18 mouse cellular contexts compared by ENCODE assay signal in the genomic region with DNA sequence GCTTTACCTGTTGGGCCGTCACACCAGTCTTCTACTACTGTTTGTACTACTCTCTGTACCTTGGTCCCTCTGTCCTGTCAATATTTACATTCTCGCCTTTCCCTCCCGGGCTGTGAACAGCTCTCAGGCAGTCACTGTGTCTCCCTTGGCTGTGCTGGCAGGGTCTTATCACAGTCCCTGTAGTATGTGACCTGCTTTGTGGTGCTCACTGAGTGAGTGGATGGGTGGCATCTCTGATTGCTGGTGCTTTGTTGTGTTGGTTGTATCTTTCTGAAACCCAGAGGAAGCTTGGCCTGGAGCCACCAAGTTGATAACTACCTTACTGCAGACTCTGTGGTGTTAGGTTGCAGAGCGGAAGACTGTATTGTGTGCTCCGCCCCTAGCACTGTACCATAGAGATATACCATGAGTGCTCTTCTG. TPM values are rescaled to one million over a fixed set of nuclear protein-coding genes. Genes with fewer than 3 reads are reported as not detected.
A peak's percentile ranks its signal among the peaks of the same experiment; 100 is the strongest.
DNase-seq lines count a peak whose midpoint lies in the region; ATAC-seq lines count a peak whose summit lies in the region.
"Had no signal": no experiment of that assay in that cellular context is flagged by ENCODE, and none has a peak within 500 bp of the region (broad histone marks: within the 10 kb centered on the region; RNA-seq: fewer than 3 reads in every experiment).

No protein-coding gene starts in this region.

- peak; percentile 67 for ATAC-seq in heart, embryonic 11.5 days (replicated peaks; ENCODE audit: insufficient number of reproducible peaks, low FRiP score, low TSS enrichment)
- ATAC-seq in intestine, embryonic 14.5 days (replicated peaks; ENCODE audit: low FRiP score, low TSS enrichment, low read depth) = peak; percentile 90
- peak; percentile 85 for ATAC-seq in liver, embryonic 15.5 days (ENCODE audit: insufficient read depth)
- no peak for ATAC-seq in granulocyte monocyte progenitor cell, adult 5-6 weeks (replicated peaks; ENCODE audit: poor library complexity, severe bottlenecking)
- ATAC-seq: activated CD4-positive, CD25-positive, alpha-beta regulatory T cell, adult 4 months had no signal

- WGBS in heart, embryonic 11.5 days (ENCODE audit: insufficient replicate concordance) = 28% methylated on average over 5 of the region's 5 CpGs
- 52% methylated on average over 5 of the region's 5 CpGs for WGBS in intestine, embryonic 14.5 days
- WGBS in liver, embryonic 15.5 days (ENCODE audit: insufficient replicate concordance) = 38% methylated on average over 5 of the region's 5 CpGs

- no peak overlapping the region for H3K4me3 ChIP-seq in heart, embryonic 11.5 days (ENCODE audit: low read depth, low read length)
- no peak overlapping the region for H3K4me3 ChIP-seq in intestine, embryonic 14.5 days (ENCODE audit: low read depth, low read length)
- no peak overlapping the region for H3K4me3 ChIP-seq in liver, embryonic 15.5 days (replicated peaks)
- H3K4me3 ChIP-seq: left cerebral cortex, adult 2 months had no signal

- DNase-seq in heart, adult 8-10 months (ENCODE audit: low spot score) = no peak
- DNase-seq in 416B (ENCODE audit: low read depth) = peak; percentile 74
- peak; percentile 55 for DNase-seq in intestine, embryonic 14.5 days (ENCODE audit: low spot score)
- DNase-seq in spleen, postnatal 14 days (ENCODE audit: low spot score in 2 of 2) = no peak
- no peak for DNase-seq in embryo, embryonic 9.5 days (ENCODE audit: extremely low spot score)
- DNase-seq: B cell, adult 2 months; cerebellum, adult 18-20 months; kidney, adult 18-20 months; midbrain, embryonic 14.5 days; retina, postnatal 1 day; spleen, adult 18-20 months; thymus, adult 2 months had no signal

- no peak overlapping the region for H3K27ac ChIP-seq in heart, embryonic 11.5 days (ENCODE audit: low read depth, low read length)
- no peak overlapping the region for H3K27ac ChIP-seq in intestine, embryonic 14.5 days (ENCODE audit: low read depth)
- H3K27ac ChIP-seq in liver, embryonic 15.5 days (replicated peaks) = no peak overlapping the region
- H3K27ac ChIP-seq: left cerebral cortex, adult 2 months had no signal

- H3K4me2 ChIP-seq in heart, embryonic 11.5 days = no peak overlapping the region
- no peak overlapping the region for H3K4me2 ChIP-seq in intestine, embryonic 14.5 days (ENCODE audit: low read length)
- H3K4me2 ChIP-seq in liver, embryonic 15.5 days = peak overlapping the region; percentile 18; the same call in 1 of the 2 replicates

- H3K27me3 ChIP-seq in heart, embryonic 11.5 days (ENCODE audit: control insufficient read depth, insufficient read depth, low read length) = no peaks in the 10 kb centered on the region
- no peaks in the 10 kb centered on the region for H3K27me3 ChIP-seq in intestine, embryonic 14.5 days (replicated peaks; ENCODE audit: control insufficient read depth, insufficient read depth, low read length)
- no peaks in the 10 kb centered on the region for H3K27me3 ChIP-seq in liver, embryonic 15.5 days

- no peaks in the 10 kb centered on the region for H3K4me1 ChIP-seq in heart, embryonic 11.5 days (ENCODE audit: control insufficient read depth, insufficient read depth, low read length)
- no peaks in the 10 kb centered on the region for H3K4me1 ChIP-seq in intestine, embryonic 14.5 days (replicated peaks; ENCODE audit: control insufficient read depth, insufficient read depth, low read length)
- no peaks in the 10 kb centered on the region; the same call in 1 of the 2 replicates for H3K4me1 ChIP-seq in liver, embryonic 15.5 days (replicated peaks)

- H3K9me3 ChIP-seq in heart, embryonic 11.5 days (replicated peaks; ENCODE audit: control insufficient read depth, low read length) = no peaks in the 10 kb centered on the region
- no peaks in the 10 kb centered on the region for H3K9me3 ChIP-seq in intestine, embryonic 14.5 days (ENCODE audit: control insufficient read depth, low read length)
- H3K9me3 ChIP-seq in liver, embryonic 15.5 days (replicated peaks) = no peaks in the 10 kb centered on the region
- H3K9me3 ChIP-seq: G1E had no signal

- H3K36me3 ChIP-seq in heart, embryonic 11.5 days (ENCODE audit: control insufficient read depth, insufficient read depth, low read length) = no peaks in the 10 kb centered on the region
- no peaks in the 10 kb centered on the region for H3K36me3 ChIP-seq in intestine, embryonic 14.5 days (ENCODE audit: control insufficient read depth, insufficient read depth, low read length)
- no peaks in the 10 kb centered on the region for H3K36me3 ChIP-seq in liver, embryonic 15.5 days (replicated peaks)
- H3K36me3 ChIP-seq: G1E had no signal

- H3K9ac ChIP-seq in heart, embryonic 11.5 days (ENCODE audit: low read depth, low read length) = no peak overlapping the region
- no peak overlapping the region for H3K9ac ChIP-seq in intestine, embryonic 14.5 days (ENCODE audit: low read length)
- no peak overlapping the region for H3K9ac ChIP-seq in liver, embryonic 15.5 days

RNA-seq across cellular contexts. Expression of gene Ak4, which starts 25.8 kb away (rescaled TPM):
- 9.4 and 18.1 TPM in 2 replicates for polyA plus RNA-seq in heart, embryonic 11.5 days (2014; fragmentation: Nextera tagmentation; extraction: Ambion mirVana)
- total RNA-seq in heart, adult 8-10 months (2022) = 10 to 100 TPM; 28.8 to 57.2 (median 40.5) TPM
- 9.5 and 11.1 TPM in 2 replicates for polyA plus RNA-seq in intestine, embryonic 14.5 days (2014; fragmentation: Nextera tagmentation; extraction: Ambion mirVana)
- 14.9 and 17.8 TPM in 2 replicates for polyA plus RNA-seq in liver, embryonic 15.5 days (2015; fragmentation: Nextera tagmentation; extraction: Ambion mirVana)
- 10.6 and 12.3 TPM in 2 replicates for total RNA-seq in granulocyte monocyte progenitor cell, adult 5-6 weeks (2014; fragmentation: Nextera tagmentation)
- total RNA-seq in granulocyte monocyte progenitor cell, adult 5-6 weeks (2017) = 27.4 and 37.0 TPM in 2 replicates
- total RNA-seq: G1E had no signal
- polyA plus RNA-seq: G1E had no signal

Comparison
In these comparisons a context has a peak if more than half of its experiments do, and no peak if none do; other contexts are left out.
1. DNase-seq: peak in 416B (single experiment) and intestine, embryonic 14.5 days (single experiment); none in heart, adult 8-10 months (single experiment), spleen, postnatal 14 days (0 of 2) and embryo, embryonic 9.5 days (single experiment).